Mouse (Mus musculus): ENCODE measurements around the gene Mfsd12. TPM values are rescaled to one million over a fixed set of nuclear protein-coding genes. Genes with fewer than 3 reads are reported as not detected.
A peak's percentile ranks its signal among the peaks of the same experiment; 100 is the strongest.

Mfsd12 gene
- total and polyA plus RNA-seq, 2 experiments from 2014 or later: 10.1 to 23.4 TPM

DNA sequence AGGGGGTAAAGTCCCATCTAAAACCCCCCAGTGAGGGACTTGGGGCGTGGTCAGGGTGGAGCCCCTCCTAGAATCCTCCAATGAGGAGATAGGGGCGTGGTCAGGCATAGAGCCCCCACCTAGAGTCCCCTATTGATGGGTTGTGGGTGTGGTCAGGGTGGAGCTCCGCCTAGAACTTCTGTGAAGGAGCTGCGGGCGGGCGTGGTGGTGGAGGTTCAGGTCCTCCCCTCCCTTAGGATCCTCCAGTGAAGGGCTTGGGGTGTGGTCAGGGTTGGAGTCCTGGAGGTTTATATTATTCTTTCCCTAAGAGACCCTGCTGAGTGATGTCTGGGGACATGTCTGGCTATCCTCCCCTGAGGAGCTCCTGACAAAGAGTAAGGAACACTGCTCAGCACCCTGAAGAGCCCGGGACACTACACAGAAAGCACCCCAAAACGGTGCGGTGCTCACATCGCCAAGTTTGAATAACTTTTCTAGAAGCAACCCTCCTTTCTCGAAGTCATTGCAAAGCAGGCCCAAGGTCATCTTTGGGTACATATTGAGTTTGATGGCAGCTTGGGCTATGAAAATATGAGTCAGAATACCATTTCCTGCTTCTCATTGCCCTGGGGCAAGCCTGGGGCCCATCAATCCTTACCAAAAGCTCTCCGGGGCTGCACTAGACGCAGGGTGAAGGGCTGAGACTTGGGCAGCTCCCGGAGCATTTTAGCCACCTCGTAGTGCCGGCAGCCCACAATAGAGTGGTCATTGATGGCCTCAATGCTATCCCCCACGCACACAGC, 16.5 kb upstream of the Mfsd12 start:
- Histone ChIP-seq H3K27me3 (ENCODE audit: insufficient read depth, low read length) (peaks cover 36% of the 10 kb centered on the region), H3K4me1 (ENCODE audit: insufficient read depth) (no peaks in the 10 kb centered on the region), H3K4me2 (ENCODE audit: low read depth) (no peak overlapping the region), H3K27ac (ENCODE audit: low read depth, low read length) (no peak overlapping the region), H3K9ac (no peak overlapping the region), H3K9me3 (ENCODE audit: low read length) (no peaks in the 10 kb centered on the region), H3K36me3 (ENCODE audit: insufficient read depth) (no peaks in the 10 kb centered on the region), H3K4me3 (ENCODE audit: low read depth, low read length) (no peak overlapping the region)
- DNase-seq: no peak
- WGBS: 42% methylated on average over 17 of the region's 17 CpGs
- TF ChIP-seq CTCF (IDR thresholded peaks at IDR 0.05; ENCODE audit: low read depth): no peak
- no peak for ATAC-seq

GRCm38 (mm10) chr10:81341333-81341949, 15.8 kb upstream of the Mfsd12 start:
- Histone ChIP-seq H3K9ac (no peak overlapping the region), H3K4me3 (ENCODE audit: low read depth, low read length) (no peak overlapping the region), H3K27me3 (ENCODE audit: insufficient read depth, low read length) (peaks cover 36% of the 10 kb centered on the region), H3K27ac (ENCODE audit: low read depth, low read length) (no peak overlapping the region), H3K4me2 (ENCODE audit: low read depth) (no peak overlapping the region), H3K36me3 (ENCODE audit: insufficient read depth) (no peaks in the 10 kb centered on the region), H3K9me3 (ENCODE audit: low read length) (no peaks in the 10 kb centered on the region), H3K4me1 (ENCODE audit: insufficient read depth) (0 out of 2 replicates have a peak, but pooled peaks cover 1% of the 10 kb centered on the region)
- DNase-seq: peak; percentile 52
- WGBS: 34% methylated on average over 16 of the region's 16 CpGs
- ATAC-seq: no peak
- TF ChIP-seq CTCF (IDR thresholded peaks at IDR 0.05; ENCODE audit: low read depth): peak; percentile 69

GRCm38 (mm10) chr10:81342686-81343505, 14.4 kb upstream of the Mfsd12 start, which contains the start of gene Gipc3:
Gene Gipc3, minus strand, starts transcription at chr10:81343266.
- 7% methylated on average over 56 of the region's 67 CpGs for WGBS
- H3K36me3 ChIP-seq (ENCODE audit: insufficient read depth): no peaks in the 10 kb centered on the region
- TF ChIP-seq CTCF (IDR thresholded peaks at IDR 0.05; ENCODE audit: low read depth): no peak
- H3K9me3 ChIP-seq (ENCODE audit: low read length): no peaks in the 10 kb centered on the region
- peak within 1 kb of the TSS; percentile 25 for H3K9ac ChIP-seq
- H3K4me2 ChIP-seq (ENCODE audit: low read depth): peak within 1 kb of the TSS; percentile 61
- H3K27ac ChIP-seq (ENCODE audit: low read depth, low read length): no peak within 1 kb of the TSS
- DNase-seq: no peak
- H3K4me1 ChIP-seq (ENCODE audit: insufficient read depth): 0 out of 2 replicates have a peak, but pooled peaks cover 3% of the 10 kb centered on the region
- ATAC-seq: no peak
- H3K27me3 ChIP-seq (ENCODE audit: insufficient read depth, low read length): peaks cover 36% of the 10 kb centered on the region
- peak within 1 kb of the TSS; percentile 34 for H3K4me3 ChIP-seq (ENCODE audit: low read depth, low read length)

- WGBS: 51% methylated on average over 8 of the region's 8 CpGs
- H3K27me3 ChIP-seq (ENCODE audit: insufficient read depth, low read length): peaks cover 36% of the 10 kb centered on the region
- ATAC-seq: no peak
Observed at GRCm38 (mm10) chr10:81344421-81345161, 12.7 kb upstream of the Mfsd12 start.

GRCm38 (mm10) chr10:81345162-81345534, 12.1 kb upstream of the Mfsd12 start:
- H3K4me2 ChIP-seq (ENCODE audit: low read depth): no peak overlapping the region
- DNase-seq (no peak), ATAC-seq (no peak)
- no peak overlapping the region for H3K4me3 ChIP-seq (ENCODE audit: low read depth, low read length)
- no peaks in the 10 kb centered on the region for H3K36me3 ChIP-seq (ENCODE audit: insufficient read depth)
- peaks cover 36% of the 10 kb centered on the region for H3K27me3 ChIP-seq (ENCODE audit: insufficient read depth, low read length)
- H3K4me1 ChIP-seq (ENCODE audit: insufficient read depth): 0 out of 2 replicates have a peak, but pooled peaks cover 3% of the 10 kb centered on the region
- no peak overlapping the region for H3K27ac ChIP-seq (ENCODE audit: low read depth, low read length)
- no peak for TF ChIP-seq CTCF (IDR thresholded peaks at IDR 0.05; ENCODE audit: low read depth)
- no peaks in the 10 kb centered on the region for H3K9me3 ChIP-seq (ENCODE audit: low read length)
- no peak overlapping the region for H3K9ac ChIP-seq
- WGBS: 89% methylated on average over 4 of the region's 4 CpGs

More at GRCm38 (mm10) chr10:81344421-81345161, 12.7 kb upstream of the Mfsd12 start:
- H3K9ac ChIP-seq: no peak overlapping the region
- H3K36me3 ChIP-seq (ENCODE audit: insufficient read depth): no peaks in the 10 kb centered on the region
- TF ChIP-seq CTCF (IDR thresholded peaks at IDR 0.05; ENCODE audit: low read depth): peak; percentile 42
- H3K4me1 ChIP-seq (ENCODE audit: insufficient read depth): 0 out of 2 replicates have a peak, but pooled peaks cover 3% of the 10 kb centered on the region
- no peak overlapping the region for H3K4me3 ChIP-seq (ENCODE audit: low read depth, low read length)
- H3K27ac ChIP-seq (ENCODE audit: low read depth, low read length): no peak overlapping the region
- DNase-seq: no peak
- H3K4me2 ChIP-seq (ENCODE audit: low read depth): no peak overlapping the region
- no peaks in the 10 kb centered on the region for H3K9me3 ChIP-seq (ENCODE audit: low read length)

DNA sequence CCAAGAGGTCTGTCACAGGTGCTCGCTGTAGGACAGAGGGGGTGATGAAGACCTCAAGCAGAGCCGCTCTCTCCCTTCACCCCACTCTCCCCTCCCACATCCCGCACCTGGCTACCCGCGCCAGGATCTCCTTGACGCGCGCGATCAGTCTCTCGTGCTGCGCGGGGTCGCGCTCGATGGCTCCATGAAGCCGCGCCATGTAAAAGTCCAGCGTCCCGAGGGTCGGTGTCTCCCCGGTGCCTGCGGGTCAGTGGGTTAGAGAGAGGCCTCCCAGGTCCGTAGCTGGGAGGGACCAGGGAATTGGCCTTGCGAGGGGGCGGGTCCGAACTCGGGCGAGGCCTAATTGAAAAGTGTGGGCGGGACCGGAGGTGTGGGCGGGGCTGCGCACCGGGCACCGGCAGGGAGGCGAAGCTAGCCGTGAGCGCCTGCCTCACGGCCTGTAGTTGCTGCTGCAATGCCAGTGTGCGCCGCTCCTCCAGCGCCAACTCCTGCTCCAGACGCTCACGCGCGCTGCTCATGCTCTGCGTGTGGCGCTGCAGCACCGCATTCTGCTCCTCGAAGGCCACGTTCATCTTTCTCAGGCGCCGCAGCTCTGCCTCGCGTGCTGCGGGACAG, 10.7 kb upstream of the Mfsd12 start:
- peak; percentile 86 for DNase-seq
- ATAC-seq: peak; percentile 42
- no peak overlapping the region for H3K27ac ChIP-seq (ENCODE audit: low read depth, low read length)

More for the DNA sequence above, 10.7 kb upstream of the Mfsd12 start:
- TF ChIP-seq CTCF (IDR thresholded peaks at IDR 0.05; ENCODE audit: low read depth): peak; percentile 64
- Histone ChIP-seq H3K4me1 (ENCODE audit: insufficient read depth) (0 out of 2 replicates have a peak, but pooled peaks cover 3% of the 10 kb centered on the region), H3K4me3 (ENCODE audit: low read depth, low read length) (peak overlapping the region; percentile 32), H3K27me3 (ENCODE audit: insufficient read depth, low read length) (peaks cover 30% of the 10 kb centered on the region), H3K36me3 (ENCODE audit: insufficient read depth) (no peaks in the 10 kb centered on the region), H3K9ac (peak overlapping the region; percentile 44), H3K4me2 (ENCODE audit: low read depth) (peak overlapping the region; percentile 63), H3K9me3 (ENCODE audit: low read length) (no peaks in the 10 kb centered on the region)
- WGBS: 8% methylated on average over 54 of the region's 55 CpGs

Measured in forebrain, postnatal 0 days (tissue).